Mouse (Mus musculus): ENCODE measurements around the gene Lrp1. TPM values are rescaled to one million over a fixed set of nuclear protein-coding genes. Genes with fewer than 3 reads are reported as not detected.

Lrp1 gene
- polyA plus RNA-seq, 1 experiment from 2014 or later = 80.9 TPM

DNA sequence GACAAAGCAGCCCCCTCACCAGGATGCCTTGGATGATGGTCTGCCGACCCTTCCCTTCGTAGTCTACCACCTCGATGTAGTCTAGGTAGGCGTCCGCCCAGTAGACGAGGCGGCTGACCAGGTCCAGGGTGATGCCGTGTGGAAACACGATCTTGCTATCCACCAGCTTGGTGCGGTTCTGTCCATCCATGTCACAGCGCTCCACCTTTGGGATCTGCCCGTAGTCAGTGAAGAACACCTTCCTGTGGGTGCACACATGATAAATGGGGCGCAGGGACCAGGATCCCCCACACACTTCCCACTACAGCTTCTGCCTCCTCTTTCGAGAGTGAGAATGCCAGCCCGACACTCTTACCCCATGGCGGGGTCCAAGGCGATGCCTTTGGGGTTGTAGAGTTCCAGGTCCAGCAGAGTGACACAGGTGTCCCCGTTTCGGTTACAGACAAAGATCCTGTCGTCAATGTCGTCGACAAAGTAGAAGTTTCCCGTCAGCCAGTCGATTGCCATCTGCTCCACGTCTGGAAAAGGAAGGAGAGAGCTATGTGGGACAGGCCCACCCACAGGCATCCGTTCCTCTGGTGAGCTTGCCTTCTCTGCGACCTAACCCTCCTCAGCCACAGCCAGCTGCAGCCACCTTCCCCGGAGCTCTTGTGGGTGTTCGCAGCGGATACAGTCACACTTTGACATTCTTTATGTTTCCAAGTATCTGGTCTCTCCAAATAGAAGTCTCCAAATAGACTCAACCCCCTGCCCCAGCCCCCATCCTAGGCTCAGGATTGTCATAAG lies 25.8 kb downstream of the Lrp1 start:
- ATAC-seq (ENCODE audit: low read depth) = no peak
- no peak overlapping the region for H3K4me2 ChIP-seq
- no peaks in the 10 kb centered on the region for H3K9me3 ChIP-seq
- 93% methylated on average over 30 of the region's 30 CpGs for WGBS
- peaks cover 49% of the 10 kb centered on the region for H3K4me1 ChIP-seq (replicated peaks)
- no peak overlapping the region for H3K9ac ChIP-seq
- H3K4me3 ChIP-seq = no peak overlapping the region
- H3K27me3 ChIP-seq = no peaks in the 10 kb centered on the region
- peaks cover 85% of the 10 kb centered on the region for H3K36me3 ChIP-seq
- H3K27ac ChIP-seq (replicated peaks) = no peak overlapping the region

GRCm38 (mm10) chr10:127594405-127594804 lies 26.5 kb downstream of the Lrp1 start:
- Histone ChIP-seq H3K9ac (no peak overlapping the region), H3K27ac (replicated peaks) (no peak overlapping the region), H3K4me1 (replicated peaks) (peaks cover 44% of the 10 kb centered on the region), H3K9me3 (no peaks in the 10 kb centered on the region), H3K4me2 (no peak overlapping the region), H3K27me3 (no peaks in the 10 kb centered on the region), H3K36me3 (peaks cover 85% of the 10 kb centered on the region), H3K4me3 (no peak overlapping the region)
- WGBS = 91% methylated on average over 8 of the region's 8 CpGs
- no peak for ATAC-seq (ENCODE audit: low read depth)

DNA sequence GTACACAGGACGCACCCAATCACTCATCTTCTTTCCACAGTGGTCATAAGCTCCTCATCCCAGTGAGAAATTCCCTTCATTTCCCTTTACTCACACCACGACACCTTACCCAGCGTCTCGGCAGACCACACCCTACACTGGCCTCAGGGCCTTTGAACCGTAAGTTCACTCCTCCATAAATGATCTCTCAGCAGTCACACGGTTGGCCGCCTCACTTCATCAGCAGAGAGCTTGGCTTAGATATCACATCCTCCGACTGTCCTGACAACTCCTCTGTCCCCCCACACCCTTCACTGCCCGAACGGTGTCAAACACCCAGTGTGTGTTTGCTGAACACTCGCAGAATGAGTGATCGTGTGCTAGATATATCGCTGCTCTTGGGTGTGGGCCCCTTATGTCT lies 28.1 kb downstream of the Lrp1 start:
- H3K27me3 ChIP-seq = no peaks in the 10 kb centered on the region
- WGBS = 84% methylated on average over 13 of the region's 13 CpGs
- H3K4me2 ChIP-seq = no peak overlapping the region
- H3K36me3 ChIP-seq = peaks cover 85% of the 10 kb centered on the region
- H3K9ac ChIP-seq = no peak overlapping the region
- H3K9me3 ChIP-seq = no peaks in the 10 kb centered on the region
- H3K4me1 ChIP-seq (replicated peaks) = peaks cover 34% of the 10 kb centered on the region
- ATAC-seq (ENCODE audit: low read depth) = no peak
- H3K27ac ChIP-seq (replicated peaks) = no peak overlapping the region
- H3K4me3 ChIP-seq = no peak overlapping the region

DNA sequence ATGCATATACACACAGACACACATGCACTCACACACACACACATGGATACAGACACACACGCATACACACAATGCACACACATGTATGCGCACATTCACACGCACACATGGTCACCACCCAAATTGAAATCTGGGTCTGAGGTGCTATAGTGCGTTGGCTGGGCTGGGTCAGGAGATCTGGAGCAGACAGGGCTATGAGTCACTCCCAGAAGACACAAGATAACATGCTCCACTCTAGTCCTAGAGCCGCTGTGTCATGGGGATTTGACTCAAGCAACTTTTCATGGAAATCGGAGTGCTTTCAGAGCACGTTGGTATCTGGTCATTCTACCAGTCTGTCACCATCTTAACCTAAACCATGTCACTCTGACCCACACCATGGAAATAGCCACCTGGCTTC lies 28.5 kb downstream of the Lrp1 start:
- H3K9ac ChIP-seq = no peak overlapping the region
- H3K27ac ChIP-seq (replicated peaks) = no peak overlapping the region
- WGBS = 96% methylated on average over 7 of the region's 7 CpGs
- peaks cover 87% of the 10 kb centered on the region for H3K36me3 ChIP-seq
- H3K9me3 ChIP-seq = no peaks in the 10 kb centered on the region
- ATAC-seq (ENCODE audit: low read depth) = no peak
- no peak overlapping the region for H3K4me3 ChIP-seq
- no peaks in the 10 kb centered on the region for H3K27me3 ChIP-seq
- peaks cover 29% of the 10 kb centered on the region for H3K4me1 ChIP-seq (replicated peaks)
- no peak overlapping the region for H3K4me2 ChIP-seq

DNA sequence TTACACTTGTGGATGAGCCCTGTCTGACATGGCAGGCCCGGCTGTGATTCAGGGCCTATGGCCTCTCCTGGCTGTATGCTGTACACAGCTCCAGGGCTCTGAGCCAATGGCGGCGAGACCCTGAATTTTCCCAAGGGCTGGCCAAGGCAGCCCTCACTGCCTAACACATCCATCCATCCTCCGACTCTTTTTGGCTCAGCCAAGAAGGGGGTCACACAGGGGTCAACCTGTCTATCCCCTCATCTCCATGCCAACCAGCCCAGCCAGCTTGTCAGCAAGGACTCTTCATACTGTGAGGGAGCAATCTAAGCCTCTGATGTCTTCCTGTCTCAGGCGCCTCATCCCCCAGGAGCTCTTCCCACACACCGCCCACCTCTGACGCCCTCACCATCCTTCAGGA lies 29.4 kb downstream of the Lrp1 start:
- peaks cover 93% of the 10 kb centered on the region for H3K36me3 ChIP-seq
- peak; percentile 85 for ATAC-seq (ENCODE audit: low read depth)
- H3K9me3 ChIP-seq = no peaks in the 10 kb centered on the region
- 8% methylated on average over 7 of the region's 7 CpGs for WGBS
- no peak overlapping the region for H3K4me3 ChIP-seq
- peaks cover 20% of the 10 kb centered on the region for H3K4me1 ChIP-seq (replicated peaks)
- H3K27ac ChIP-seq (replicated peaks) = 0 out of 2 replicates have a peak overlapping the region, but pooled peaks have one; percentile 25
- H3K9ac ChIP-seq = 0 out of 2 replicates have a peak overlapping the region, but pooled peaks have one; percentile 6
- H3K27me3 ChIP-seq = no peaks in the 10 kb centered on the region
- no peak overlapping the region for H3K4me2 ChIP-seq

- peaks cover 96% of the 10 kb centered on the region for H3K36me3 ChIP-seq
- no peaks in the 10 kb centered on the region for H3K9me3 ChIP-seq
- H3K9ac ChIP-seq = no peak overlapping the region
- no peak overlapping the region for H3K4me2 ChIP-seq
- H3K4me3 ChIP-seq = no peak overlapping the region
- H3K4me1 ChIP-seq (replicated peaks) = peaks cover 14% of the 10 kb centered on the region
- no peak; the same call in 1 of the 2 replicates for ATAC-seq (ENCODE audit: low read depth)
- H3K27ac ChIP-seq (replicated peaks) = 0 out of 2 replicates have a peak overlapping the region, but pooled peaks have one; percentile 25
- WGBS = 76% methylated on average over 7 of the region's 7 CpGs
- H3K27me3 ChIP-seq = no peaks in the 10 kb centered on the region
Measured at GRCm38 (mm10) chr10:127590831-127591451, 30.0 kb downstream of the Lrp1 start.

GRCm38 (mm10) chr10:127590256-127590655 lies 30.7 kb downstream of the Lrp1 start:
- WGBS = 78% methylated on average over 12 of the region's 12 CpGs
- Histone ChIP-seq H3K4me1 (replicated peaks) (peaks cover 14% of the 10 kb centered on the region), H3K9ac (no peak overlapping the region), H3K9me3 (no peaks in the 10 kb centered on the region), H3K36me3 (peaks cover 97% of the 10 kb centered on the region), H3K4me2 (no peak overlapping the region), H3K27ac (replicated peaks) (no peak overlapping the region), H3K4me3 (no peak overlapping the region), H3K27me3 (no peaks in the 10 kb centered on the region)
- no peak for ATAC-seq (ENCODE audit: low read depth)

DNA sequence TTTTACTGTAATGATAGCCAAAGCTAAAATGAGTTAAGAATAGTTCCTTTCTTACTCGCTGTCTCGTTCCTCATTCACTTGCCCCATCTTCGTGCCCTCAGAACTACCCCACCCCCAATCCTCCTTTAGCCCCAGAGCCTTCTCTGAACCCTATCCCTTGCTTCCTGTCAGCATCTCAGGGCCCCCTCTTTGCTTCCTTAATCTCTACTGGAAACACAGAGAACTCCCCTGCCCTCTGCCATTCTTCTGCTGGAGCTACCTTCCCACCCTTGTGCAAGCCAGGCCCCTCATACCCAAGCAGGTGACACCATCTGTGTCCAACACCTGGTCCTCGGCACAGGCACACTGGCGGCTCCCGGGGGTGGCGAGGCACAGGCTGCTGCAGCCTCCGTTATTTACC lies 33.2 kb downstream of the Lrp1 start:
- 90% methylated on average over 8 of the region's 8 CpGs for WGBS
- Histone ChIP-seq H3K27ac (replicated peaks) (no peak overlapping the region), H3K27me3 (no peaks in the 10 kb centered on the region), H3K4me2 (no peak overlapping the region), H3K4me3 (no peak overlapping the region), H3K9ac (no peak overlapping the region), H3K36me3 (peaks cover 97% of the 10 kb centered on the region), H3K4me1 (replicated peaks) (peaks cover 14% of the 10 kb centered on the region), H3K9me3 (no peaks in the 10 kb centered on the region)
- ATAC-seq (ENCODE audit: low read depth) = no peak

GRCm38 (mm10) chr10:127586209-127586608 lies 34.7 kb downstream of the Lrp1 start:
- Histone ChIP-seq H3K4me2 (no peak overlapping the region), H3K36me3 (peaks cover 97% of the 10 kb centered on the region), H3K27ac (replicated peaks) (no peak overlapping the region), H3K9me3 (no peaks in the 10 kb centered on the region), H3K4me1 (replicated peaks) (peaks cover 2% of the 10 kb centered on the region; the same call in 1 of the 2 replicates), H3K9ac (no peak overlapping the region), H3K27me3 (no peaks in the 10 kb centered on the region), H3K4me3 (no peak overlapping the region)
- no peak for ATAC-seq (ENCODE audit: low read depth)
- 80% methylated on average over 4 of the region's 4 CpGs for WGBS

GRCm38 (mm10) chr10:127585598-127585997 lies 35.4 kb downstream of the Lrp1 start:
- no peaks in the 10 kb centered on the region for H3K4me1 ChIP-seq (replicated peaks)
- H3K4me2 ChIP-seq = no peak overlapping the region
- 74% methylated on average over 2 of the region's 2 CpGs for WGBS
- H3K4me3 ChIP-seq = no peak overlapping the region
- no peaks in the 10 kb centered on the region for H3K9me3 ChIP-seq
- no peak overlapping the region for H3K27ac ChIP-seq (replicated peaks)
- H3K9ac ChIP-seq = no peak overlapping the region
- peaks cover 97% of the 10 kb centered on the region for H3K36me3 ChIP-seq
- no peak for ATAC-seq (ENCODE audit: low read depth)
- no peaks in the 10 kb centered on the region for H3K27me3 ChIP-seq

- Histone ChIP-seq H3K9ac (no peak overlapping the region), H3K27ac (replicated peaks) (no peak overlapping the region), H3K27me3 (no peaks in the 10 kb centered on the region), H3K4me1 (replicated peaks) (no peaks in the 10 kb centered on the region), H3K4me2 (no peak overlapping the region), H3K9me3 (no peaks in the 10 kb centered on the region), H3K36me3 (peaks cover 97% of the 10 kb centered on the region), H3K4me3 (no peak overlapping the region)
- WGBS = 92% methylated on average over 8 of the region's 8 CpGs
- ATAC-seq (ENCODE audit: low read depth) = no peak
Measured at GRCm38 (mm10) chr10:127583649-127584048, 37.3 kb downstream of the Lrp1 start.

- WGBS = 89% methylated on average over 9 of the region's 9 CpGs
- H3K4me1 ChIP-seq (replicated peaks) = no peaks in the 10 kb centered on the region
- no peak overlapping the region for H3K9ac ChIP-seq
- no peak for ATAC-seq (ENCODE audit: low read depth)
- H3K27ac ChIP-seq (replicated peaks) = no peak overlapping the region
- H3K4me2 ChIP-seq = no peak overlapping the region
- H3K27me3 ChIP-seq = no peaks in the 10 kb centered on the region
- H3K36me3 ChIP-seq = peaks cover 99% of the 10 kb centered on the region
- H3K4me3 ChIP-seq = no peak overlapping the region
- H3K9me3 ChIP-seq = no peaks in the 10 kb centered on the region
Measured at GRCm38 (mm10) chr10:127581291-127581690, 39.7 kb downstream of the Lrp1 start.

All from neural tube, embryonic 13.5 days (tissue).